Mouse (Mus musculus) hindlimb bud, embryonic 11.5 days (tissue): ENCODE results near the gene St13.
"Not testable (repeated sequence)": the region's sequence is repeated elsewhere in the genome, so short reads cannot be mapped to it uniquely, and the experiment has no call there.

Source experiments
- DNase-seq: peaks from one replicate; pipeline ENCODE4 v3.0.0-alpha.2; 2012; ENCODE audit warnings: low read depth, low spot score; ENCODE audit errors: extremely low spot score

St13 gene

DNA sequence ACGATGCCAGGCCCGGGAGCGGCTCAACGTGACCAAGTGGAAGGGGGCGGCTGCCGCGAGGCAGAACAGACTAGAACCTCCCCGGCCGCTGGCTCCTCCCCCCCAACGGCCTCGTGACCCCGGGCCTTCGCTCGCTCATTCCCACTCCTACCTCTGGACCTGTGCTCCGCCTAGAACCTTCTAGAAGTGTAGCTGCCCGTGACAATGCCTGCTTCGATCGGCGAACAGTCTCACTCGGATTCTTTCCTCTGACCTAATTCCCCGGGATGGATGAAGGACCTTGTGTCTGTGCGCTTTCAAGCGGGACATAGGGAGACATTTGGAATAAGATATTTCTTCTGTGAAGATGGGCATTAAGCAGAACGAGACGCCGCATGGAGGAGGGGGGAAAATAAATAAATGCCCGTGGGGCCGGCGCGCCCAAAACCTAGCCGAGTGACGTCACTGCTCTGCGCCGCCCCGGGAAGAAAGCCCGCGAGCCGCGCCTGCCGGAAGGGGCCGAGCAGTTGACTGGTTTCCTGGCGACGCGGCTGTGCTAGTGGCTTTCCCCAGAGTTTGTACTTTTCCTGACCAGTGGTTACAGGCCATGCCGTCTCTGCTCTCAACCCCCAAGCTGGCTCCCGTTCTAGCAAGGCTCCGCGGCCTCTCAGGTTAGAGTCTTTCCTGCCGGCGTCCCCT is at the start of gene St13, which contains the start of gene Xpnpep3:
Gene St13, minus strand, starts transcription at position 440 of the 678 bp plus-strand sequence.
Gene Xpnpep3, plus strand, starts transcription at position 501 of the 678 bp plus-strand sequence.
- peak; percentile 96 for DNase-seq

DNA sequence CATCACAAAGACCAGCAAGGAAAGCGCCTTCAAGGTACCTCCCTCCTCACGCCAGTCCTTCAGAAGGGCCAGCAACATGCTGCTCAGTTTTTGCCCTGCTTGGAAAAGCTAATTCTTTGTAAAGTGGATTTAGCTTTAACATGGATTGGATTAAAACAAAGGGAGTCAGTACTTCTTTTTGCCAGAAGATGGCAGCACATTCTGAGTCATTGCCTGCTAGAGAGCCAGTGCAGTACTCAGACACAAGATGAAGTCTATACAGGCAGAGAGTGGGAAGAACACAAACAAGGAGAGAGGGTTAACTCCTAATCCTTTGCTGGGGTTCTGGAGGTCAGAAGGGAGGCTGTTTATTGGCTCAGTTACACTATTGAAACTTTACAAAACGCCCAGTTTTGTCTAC is 48.6 kb upstream of the St13 start:
- DNase-seq: peak; percentile 79

DNA sequence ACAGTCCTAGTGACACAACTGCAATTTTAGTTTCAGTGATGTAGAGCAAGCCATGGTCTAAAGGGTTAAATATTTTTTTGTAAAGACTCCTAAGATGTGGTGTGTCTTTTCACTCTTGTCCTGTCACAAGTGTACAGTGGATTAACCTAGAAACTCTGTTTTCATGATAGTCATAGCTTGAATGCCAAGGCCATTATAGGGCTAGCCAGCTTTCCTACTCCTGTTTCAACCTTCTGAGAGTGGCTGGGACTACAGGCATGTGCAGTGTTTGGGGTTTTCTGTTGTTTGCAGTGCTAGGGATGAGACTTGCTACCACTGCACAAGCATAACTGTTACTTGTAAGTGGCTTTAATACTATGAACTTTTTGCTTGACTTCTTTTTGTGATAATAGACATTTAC is 39.4 kb upstream of the St13 start:
- no peak for DNase-seq

DNA sequence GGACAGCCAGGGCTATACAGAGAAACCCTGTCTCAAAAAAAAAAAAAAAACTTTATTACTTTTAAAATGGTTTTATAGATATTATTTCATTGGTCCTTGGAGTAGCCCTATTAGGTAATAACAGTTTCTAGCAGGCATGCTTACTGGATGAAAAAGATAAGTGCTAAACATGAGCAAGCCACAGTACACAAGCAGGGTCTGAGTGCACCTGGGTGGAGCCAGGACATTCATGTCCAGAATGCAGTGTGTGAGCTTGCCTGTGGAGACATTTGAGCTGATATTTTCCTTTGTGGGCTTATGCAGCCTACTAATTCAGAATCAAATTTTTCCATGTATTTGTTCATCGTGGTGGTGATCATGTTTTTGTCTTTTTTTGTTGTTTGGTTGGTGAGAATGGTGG is 38.5 kb upstream of the St13 start:
- DNase-seq: no peak

DNA sequence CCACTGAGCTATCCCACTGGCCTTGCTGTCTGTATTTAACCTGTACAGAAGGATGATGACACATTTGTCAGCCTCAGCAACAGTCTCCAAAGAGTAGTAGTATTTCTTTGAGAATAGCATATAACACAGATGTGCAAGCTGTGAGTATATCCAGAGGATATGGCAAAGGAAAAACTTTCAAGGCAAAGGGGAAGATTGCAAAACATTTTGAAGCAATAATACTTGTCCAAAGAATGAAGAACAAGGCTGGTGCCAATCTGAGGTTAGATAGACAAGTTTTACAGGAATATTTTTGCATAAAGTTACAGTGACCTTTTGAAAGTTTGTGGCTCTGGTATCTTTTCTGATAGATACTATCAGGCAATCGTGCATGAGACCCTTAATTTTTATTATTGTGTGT is 31.3 kb upstream of the St13 start:
- no peak for DNase-seq

DNA sequence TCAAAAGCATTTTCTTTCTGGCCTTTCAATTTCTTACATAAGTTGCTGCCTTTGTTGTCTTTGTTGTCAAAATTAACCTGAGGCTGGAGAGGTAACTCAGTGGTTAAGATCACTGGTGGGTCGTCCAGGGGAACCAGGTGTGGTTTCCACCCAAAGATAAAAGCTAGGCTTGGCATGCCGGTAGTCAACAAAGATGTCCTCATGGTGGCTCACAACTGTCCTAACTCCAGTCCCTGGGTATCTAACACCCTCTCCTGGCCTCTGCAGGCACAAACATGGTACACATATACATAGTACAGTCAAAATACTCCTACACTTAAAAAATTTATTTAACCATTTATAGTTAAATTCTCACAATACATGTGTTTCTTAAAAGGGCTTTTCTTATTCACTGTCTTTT is 28.1 kb upstream of the St13 start:
- no peak for DNase-seq

DNA sequence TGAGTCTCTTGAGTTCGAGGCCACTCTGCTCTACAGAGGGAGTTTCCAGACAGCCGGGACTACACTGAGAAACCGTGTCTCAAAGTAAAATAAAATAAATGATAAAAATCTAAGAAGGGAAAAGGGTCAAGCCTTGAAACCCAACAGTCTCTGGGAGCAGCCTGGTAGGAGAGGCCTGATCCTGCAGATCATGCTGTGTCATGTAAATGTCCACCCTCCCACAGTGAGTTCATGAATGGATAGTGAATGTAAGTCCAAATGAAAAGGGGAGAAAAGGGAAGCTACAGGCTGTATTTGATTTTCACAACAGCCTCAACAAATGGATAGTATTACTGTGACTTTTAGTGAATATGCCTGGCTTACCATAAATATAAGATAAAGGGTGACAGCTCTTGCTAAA is 25.4 kb upstream of the St13 start:
- no peak for DNase-seq

DNA sequence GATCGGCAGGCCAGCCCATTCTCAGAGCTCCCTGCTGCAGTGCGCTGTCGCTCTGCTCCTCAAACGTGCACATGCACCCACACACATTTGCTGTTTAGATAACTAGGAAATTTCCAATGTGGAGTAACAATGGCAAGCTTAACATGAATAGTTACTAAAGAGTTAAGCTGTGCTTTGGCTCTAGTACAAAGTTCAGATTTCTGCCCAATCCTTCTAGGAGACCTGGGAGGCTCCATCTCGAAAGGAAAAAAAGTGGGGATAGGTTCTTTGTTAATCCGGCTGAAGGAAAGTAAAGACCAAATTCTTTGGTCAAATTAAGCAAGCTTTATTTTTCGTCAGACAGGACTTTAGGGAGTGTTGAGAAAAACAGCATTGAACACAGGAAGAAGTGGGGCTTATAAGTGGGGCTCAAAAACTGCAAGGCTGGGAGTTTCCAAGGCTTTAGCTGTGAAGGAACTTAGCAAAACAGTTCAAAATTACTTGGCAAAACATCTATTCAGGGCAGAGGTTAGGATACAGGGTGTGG is 22.3 kb upstream of the St13 start:
- no peak for DNase-seq

DNA sequence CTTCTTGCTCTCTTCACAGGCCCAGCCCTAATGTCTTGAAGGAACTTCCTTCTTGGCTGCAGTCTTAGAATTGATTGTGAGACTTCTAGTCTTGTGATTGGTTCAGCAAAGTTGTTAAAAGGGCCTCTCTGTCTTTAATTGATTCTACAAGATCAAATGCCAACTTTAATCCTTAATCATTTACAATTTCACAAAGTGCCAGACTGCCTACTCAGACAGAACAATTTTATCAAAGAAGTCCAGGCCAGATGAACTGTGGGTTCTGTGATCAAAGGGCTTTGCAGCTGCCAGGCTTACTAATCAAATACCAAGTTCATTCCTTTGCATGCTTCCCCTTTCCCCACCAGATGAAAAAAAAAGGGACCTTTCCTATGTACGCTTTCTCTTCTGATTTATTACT is 21.6 kb upstream of the St13 start:
- no peak for DNase-seq

DNA sequence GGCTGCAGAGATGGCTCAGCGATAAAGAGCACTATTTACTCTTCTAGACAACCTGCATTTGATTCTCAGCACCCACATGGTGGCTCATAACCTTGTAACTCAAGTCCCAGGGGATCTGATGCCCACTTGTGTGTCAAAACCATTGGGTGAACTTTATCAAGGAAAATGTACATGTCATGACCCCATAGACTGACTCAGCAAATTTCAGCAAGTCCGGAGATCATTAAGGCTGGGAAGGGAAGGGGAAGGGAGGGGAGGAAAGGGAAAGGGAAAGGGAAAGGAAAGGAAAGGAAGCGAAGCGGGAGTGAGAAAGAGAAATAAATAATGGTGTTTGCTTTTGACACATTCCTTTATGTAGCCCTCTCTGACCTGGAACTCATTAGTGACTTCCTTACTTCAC is 18.2 kb upstream of the St13 start:
- DNase-seq: no peak

DNA sequence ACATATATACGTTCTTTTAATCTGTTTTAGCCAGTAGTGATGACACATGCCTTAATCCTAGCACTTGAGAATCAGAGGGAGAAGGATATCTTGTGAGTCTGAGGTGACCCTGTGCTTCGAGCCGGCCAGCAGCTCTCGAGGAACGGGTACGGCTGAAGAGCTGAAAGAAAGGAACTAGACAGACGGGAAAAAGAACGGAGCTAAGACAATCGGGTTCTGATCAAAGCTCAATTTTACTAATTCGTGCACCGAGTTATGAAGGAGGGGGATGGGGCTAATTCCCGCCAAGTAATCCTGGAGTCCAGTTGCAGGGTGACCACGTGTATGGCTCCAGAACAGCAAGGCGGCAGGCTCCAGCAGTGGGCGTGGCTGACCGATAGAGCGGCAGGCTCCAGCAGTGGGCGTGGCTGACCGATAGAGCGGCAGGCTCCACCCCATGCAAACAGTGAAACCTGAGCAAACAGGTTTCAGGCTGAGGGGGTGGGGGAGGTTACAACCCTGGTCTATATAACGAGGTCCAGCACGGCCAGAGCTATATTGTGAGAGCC is 17.0 kb upstream of the St13 start:
- not testable (repeated sequence) for DNase-seq

DNA sequence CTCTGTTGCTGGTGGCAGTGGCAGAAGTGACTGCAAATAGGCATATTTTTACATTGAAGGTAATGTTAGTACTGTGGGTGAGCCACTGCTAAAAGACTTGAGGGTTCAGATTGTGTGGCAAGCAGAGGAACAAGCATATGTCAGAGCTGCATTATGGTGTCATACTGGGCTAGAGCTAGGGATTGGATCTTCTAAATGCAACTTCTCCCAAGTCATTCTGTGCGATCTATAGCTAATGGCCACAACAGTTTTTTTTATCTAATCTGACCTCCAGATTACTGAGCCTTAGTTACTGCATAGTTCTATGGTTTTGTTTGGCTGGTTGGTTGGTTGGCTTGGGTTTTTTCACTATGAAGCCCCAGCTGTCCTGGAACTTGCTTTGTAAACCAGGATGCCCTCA is 8.3 kb upstream of the St13 start, which contains the start of gene Dnajb7:
Gene Dnajb7, minus strand, starts transcription at position 101 of the 400 bp plus-strand sequence.
- DNase-seq: no peak

DNA sequence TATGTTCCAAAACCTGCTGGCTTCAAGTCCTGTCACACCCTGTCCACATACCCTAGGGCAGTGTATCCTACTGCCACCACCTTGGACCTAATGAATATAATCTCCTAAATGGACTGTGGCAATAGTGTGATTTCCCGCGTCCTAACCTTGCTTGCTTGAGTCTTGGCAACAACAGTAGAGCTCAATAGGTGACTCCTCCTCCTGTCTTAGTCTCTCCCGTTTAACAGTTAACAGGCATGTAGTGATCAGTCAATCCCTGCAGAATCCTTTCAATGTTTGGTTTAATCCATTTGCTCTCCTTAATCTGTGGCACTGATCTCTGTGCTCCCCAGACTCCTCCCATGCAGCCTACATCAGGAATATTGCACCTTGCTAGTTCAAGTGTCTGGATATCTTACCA is 5.1 kb upstream of the St13 start:
- no peak for DNase-seq

DNA sequence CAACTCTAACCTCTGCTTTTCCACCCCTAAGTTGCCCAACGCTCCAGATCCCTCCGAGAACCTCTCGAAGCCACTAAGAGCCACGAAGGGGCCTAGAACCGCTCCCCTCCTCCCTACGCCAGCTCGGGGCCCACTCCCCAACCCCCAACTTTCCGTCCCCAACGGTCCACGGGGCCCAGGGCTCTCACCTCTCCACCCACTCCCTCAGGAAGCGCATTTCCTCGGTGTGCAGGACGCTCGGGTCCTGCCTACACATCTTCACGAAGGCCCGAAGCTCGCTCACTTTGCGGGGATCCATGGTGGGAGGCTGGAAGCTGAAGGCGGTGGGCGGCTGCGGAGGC is 610 bp downstream of the St13 start:
- no peak for DNase-seq

DNA sequence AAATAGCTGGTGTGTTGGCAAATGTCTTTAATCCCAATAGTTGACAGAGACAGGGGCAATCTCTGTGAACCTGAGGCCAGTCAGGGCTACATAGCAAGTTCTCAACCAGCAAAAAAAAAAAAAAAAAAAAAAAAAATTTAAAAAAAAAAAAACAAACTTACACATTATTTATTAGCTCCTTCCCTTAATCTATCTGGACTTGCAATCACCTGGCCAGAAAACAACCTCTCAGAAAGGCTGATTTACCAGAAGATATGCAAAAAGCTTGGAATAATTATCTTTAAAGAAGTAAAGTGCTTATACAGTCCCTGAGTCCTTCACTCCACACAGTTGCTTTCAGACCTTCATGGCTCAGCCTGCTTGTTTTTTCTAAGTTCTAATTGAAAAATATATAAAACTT is 1.7 kb downstream of the St13 start:
- no peak for DNase-seq

DNA sequence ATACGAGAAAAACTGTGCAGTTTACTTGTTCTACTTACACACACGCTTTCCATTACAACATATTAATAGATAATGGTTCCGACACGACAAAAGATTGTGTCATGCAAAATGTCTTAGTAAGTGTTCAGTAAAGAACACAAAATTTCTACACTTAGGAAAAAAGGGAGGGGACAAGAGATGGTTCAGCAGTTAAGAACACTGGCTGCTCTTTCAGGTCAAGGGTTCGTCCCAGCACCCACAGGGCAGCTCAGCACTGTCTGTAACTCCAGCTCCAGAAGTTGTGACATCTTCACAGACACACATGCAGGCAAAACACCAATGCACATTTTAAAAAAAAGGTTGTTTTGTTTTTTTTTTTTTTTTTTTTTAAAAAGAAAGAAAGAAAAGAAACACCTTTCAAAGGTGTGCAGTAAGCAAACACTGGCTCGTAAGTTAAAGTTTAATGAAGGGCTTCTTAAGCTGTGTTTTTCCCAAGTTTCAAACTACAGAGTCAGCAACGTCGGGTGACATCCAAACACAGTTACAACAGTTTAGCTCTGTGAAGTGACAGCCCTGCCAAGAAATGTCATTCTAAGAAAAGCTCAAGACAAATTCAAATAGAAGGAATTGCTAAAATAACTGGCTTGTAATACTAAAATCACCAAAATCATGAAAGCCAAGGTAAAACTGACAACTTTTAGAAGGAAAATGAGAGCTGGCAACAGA is 5.5 kb downstream of the St13 start:
- DNase-seq: no peak

DNA sequence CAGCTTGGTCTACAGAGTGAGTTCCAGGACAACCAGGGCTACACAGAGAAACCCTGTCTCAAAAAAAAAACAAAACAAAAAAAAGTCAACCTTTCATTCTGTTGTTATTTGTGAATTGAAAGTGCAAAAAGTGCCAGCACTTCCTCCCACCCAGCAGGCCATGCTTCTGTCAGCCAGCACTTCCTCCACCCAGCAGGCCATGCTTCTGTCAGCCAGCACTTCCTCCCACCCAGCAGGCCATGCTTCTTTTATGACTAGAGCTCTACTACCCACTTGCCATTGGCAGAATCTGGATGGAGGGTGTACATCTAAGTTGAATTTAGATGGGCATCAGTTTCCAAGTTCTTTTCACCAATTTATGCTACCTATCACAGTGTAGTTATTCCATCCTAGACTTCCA is 6.9 kb downstream of the St13 start:
- no peak for DNase-seq

DNA sequence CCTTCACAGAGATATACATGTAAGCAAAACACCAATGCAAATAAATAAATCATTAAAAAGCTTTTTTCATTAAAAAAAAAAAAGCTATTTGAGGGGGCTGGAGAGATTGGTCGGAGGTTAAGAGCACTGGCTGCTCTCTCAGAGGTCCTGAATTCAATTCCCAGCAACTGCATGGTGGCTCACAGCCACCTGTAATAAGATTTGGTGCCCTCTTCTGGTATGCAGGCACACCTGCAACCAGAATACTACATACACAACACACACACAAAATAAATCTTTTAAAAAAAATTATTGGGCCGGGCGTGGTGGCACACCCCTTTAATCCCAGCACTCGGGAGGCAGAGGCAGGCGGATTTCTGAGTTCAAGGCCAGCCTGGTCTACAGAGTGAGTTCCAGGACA is 13.6 kb downstream of the St13 start:
- no peak for DNase-seq

DNA sequence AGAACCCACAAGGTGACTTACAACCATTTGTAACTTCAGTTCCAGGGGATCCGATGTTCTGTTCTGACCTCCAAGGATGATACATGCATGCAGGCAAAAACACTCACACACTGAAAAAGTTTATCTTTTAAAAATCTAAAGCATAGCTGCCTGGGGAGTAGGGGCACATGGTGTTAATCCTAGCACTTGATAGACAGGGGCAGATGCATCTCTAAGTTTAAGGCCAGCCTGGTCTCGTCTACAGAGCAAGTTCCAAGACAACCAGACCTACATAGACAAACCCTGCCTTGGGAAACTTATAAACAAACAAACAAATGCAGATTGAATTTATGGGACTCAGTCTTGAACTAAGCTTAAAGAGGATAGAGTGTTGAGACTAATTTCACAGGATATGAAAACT is 21.0 kb downstream of the St13 start:
- DNase-seq: no peak

DNA sequence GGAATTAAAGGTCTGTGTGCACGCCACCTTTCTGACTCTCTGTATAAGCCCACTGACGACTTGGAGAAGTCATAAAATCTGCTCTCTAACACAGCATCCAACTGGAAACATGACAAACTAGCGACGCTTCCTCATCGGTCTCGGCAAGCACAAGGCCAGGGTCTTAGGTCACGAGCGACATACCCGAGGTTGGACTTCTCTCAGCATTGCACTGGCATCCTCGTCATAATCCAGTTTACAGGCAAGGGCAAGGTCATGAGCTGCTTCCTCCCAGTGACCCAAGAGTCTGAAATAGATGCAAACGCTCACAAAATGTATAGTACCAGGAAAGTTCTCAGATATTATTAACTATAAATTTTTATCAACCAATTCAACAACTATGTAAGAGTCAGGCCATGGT is 25.3 kb downstream of the St13 start:
- DNase-seq: no peak

DNA sequence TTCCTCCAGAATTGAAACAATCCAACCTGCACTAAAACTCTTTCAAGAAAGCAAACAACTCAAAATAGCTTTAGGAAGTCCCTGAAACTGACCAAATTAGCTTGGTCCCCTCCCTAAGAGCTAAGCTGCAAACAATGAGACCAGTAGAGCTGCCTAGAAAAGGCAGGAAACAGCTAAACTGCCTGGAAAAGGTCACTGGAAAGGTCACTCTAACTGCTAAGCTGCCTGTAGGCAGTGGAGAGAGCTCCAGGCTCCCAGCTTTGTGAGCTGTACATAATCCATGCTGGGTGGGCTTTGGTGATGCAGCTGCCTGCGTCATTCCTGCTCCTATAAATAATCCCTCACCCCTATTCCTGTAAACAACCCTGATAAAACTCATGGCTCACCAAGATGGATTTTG is 29.5 kb downstream of the St13 start:
- DNase-seq: no peak

DNA sequence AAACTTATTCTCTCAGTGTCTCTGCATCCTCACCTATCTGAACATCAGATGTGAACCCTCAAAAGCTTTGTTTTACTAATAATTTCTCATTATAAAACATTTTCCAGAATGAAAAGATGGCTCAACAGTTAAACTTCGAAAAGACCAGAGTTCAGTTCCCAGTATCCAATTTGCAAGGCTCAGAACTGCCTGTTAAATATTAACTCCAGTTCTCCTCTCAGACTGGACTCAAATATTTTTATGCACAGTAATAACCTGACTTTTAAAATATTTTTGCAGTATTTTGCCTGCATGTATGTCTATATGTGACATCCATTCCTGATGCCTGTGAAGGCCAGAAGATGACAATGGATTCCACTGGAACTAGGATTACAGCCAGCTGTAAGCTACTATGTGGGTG is 31.3 kb downstream of the St13 start:
- DNase-seq: no peak
